Mouse (Mus musculus): ENCODE data around the gene Cpxm1.

The Cpxm1 gene

DNA sequence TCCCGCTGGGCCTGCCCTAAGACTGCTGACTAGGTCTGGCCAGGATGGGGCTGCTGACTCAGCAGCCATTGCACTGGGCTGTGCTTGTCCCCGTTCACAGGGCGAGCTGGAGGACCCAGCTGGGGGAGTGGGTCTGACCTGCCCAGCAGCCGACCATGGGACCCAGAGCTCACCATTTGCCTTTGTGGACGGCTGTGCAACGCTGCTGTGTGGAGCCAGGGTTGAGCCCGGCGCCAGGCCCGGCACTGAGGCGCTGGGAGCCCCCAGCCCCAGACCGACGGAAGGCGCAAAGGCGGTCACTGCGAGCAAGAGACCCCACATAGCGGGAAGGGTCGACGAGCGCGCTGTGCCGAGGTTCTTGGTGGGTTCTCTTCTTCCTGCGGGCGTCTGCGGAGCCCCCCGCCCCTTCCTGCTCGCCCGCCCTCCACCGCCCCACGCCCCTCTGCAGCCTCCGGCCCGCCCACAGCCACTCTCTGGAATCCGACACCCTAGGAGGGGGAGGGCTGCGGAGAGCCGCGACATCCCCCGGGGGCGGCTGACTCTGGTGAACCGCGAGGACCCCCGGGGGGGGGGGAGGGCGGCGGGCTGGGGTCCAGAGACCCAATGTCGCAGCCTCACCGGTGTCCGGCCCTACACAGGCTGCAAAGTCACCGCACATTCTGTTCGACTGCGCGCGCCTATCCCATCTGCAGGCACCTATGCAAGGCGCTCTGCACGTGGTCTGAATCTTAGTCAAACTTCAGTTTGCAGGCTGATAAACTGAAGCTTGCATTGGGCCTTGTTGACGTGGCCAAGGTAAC, at the start of gene Cpxm1:
Gene Cpxm1 (minus strand): TSS at position 389 of the 800 bp plus-strand sequence.
- DNase-seq (ENCODE audit: low spot score in 2 of 2): no peak

DNA sequence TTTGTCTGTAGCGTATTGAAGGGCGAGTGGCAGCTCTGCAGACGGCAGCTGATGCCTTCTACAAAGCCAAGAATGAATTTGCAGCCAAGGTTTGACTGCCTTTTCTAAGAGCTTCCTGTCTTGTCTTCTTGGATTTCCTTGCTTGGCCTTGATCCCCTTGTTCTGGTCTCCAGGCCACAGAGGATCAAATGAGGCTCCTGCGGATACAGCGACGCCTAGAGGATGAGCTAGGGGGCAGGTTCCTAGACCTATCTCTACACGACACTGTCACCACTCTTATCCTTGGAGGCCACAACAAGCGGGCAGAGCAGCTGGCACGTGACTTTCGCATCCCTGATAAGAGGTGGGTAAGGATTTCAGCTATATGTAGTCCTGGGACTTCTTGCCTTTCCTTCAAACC, 44.8 kb upstream of the Cpxm1 start:
- DNase-seq (ENCODE audit: low spot score in 2 of 2): no peak

DNA sequence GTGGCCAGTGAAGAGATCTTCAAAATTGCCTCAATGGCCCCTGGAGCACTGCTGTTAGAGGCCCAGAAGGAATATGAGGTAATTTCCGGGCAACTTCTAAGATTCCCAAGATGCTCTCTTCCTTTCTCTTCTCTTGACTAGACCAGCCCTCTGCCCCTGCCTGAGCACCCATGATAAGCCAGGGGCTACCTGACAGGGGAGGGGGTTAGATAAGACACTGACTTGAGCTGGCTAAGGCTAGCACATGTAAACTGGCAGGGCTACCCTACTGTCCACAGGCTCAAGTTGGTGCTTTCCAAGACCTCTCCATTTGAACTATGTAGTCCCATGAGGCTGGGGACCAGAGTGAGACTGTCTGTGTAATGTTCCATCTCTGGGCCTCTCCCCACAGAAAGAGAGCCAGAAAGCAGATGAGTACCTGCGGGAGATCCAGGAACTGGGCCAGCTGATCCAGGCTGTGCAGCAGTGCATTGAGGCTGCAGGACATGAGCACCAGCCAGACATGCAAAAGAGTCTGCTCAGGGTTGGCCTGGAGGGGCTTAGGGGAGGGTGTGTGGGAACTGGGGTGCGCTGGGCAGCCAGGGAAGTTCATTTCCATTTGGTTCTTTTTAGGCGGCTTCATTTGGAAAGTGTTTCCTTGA, 42.6 kb upstream of the Cpxm1 start:
- no peak for DNase-seq (ENCODE audit: low spot score in 2 of 2)

DNA sequence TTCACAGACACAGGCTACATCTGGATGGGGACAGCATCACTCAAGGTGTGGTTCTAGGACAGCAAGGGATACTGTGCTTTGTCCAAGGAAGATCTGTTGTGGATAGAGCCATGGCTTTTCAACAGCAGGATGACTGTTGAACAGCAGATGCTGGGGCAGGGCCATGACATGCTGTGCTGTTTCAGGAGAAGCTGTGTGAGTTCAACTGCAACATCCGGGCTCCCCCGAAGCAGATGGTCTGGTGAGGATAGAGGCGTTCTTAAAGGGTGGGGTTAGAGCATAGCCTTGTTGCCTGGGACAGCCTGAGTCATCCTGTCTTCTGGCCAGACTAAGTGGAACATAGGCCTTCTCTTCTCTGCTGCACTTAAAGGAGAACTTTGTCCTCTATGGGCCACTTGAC, 41.5 kb upstream of the Cpxm1 start:
- DNase-seq (ENCODE audit: low spot score in 2 of 2): no peak

DNA sequence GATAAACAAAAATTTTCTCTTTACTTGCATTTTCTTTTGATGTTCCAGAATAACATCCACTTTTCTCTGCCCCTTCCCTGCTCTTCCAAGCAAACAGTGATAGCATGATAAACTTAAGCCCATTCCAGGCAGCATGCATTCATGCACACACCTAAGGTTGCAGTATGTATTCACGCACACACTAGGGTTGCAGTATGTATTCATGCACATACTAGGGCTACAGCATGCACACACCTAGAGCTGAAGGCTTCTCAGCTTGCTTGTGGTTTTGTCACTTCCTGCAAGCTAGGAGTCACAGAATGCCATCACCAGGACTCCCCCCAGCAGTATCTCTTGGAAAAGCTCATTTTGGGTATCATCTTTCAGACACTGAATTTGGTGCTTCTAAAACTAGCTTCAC, 39.4 kb upstream of the Cpxm1 start:
- no peak for DNase-seq (ENCODE audit: low spot score in 2 of 2)

DNA sequence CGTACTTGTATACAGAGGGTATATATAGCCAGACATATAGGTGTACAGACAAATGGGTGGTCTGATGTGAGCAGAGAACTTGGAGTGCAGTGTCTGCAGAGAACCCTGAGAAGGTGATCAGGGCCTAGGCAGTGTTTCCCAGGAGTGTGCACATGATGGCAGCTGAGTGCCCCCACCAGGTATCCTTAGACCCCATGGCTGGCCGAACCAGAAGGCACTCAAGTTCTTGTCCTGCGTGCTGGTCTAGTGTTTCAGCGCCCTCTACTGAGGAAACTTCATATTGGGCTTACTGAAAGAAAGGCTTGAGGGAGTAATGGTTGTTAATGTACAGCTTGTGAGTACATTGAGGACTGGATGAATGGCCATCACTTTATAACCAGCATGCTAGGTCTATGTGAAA, 35.8 kb upstream of the Cpxm1 start:
- no peak for DNase-seq (ENCODE audit: low spot score in 2 of 2)

DNA sequence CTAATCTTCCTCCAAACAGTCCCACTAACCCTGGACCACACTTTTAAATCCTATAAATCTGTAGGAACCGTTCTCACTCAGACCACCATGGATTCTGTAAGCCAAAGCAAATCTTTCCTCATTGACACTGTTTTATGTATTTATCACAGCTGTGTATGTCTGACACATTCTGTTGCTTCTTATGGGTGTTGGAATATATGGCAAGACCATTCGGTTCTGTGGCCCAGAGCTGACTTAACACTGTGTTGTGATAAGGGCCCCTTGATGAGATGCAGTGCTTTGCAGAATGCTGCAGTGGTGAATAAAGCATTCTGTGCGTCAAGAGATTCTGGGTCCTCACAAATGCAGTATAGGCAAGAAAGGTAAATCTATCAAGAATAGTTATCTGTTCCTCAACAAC, 34.8 kb upstream of the Cpxm1 start:
- no peak for DNase-seq (ENCODE audit: low spot score in 2 of 2)

DNA sequence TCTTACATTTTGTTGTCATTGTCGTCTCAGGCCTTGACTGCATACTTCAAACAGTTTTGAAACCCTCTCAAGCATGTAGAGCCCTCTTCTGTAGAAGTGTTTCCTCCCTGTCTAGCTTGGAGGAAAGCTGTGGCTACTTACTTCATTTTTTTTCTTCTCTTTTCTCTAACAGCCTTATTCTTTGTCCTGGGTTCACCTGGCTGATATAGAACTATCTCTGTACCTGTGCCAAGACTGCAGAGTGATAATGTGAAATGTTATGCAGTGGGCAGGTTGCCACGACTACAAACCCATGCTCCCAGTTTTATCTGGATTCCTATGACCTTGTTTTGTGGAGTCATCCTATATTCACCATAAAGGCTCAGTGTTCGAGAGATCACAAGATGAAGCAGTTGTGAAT, 33.1 kb upstream of the Cpxm1 start:
- no peak for DNase-seq (ENCODE audit: low spot score in 2 of 2)

DNA sequence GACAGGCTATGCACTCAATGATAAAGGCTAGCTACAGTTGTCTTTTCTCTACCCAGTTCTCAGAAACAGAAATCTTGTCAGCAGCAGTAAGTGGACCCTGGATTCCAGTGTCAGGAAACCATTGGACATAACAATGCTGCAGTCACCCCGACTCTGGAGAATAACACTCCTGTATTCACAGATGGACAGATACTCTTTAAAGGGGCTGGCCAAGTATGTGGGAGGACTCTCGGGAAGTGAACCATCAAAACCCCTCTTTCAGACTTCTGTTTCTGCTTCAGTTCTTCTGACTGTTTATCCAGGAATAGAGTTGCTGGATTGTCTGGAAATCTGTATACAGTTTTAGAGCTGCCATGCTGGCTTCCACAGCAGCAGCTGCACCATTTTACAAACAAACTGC, 32.5 kb upstream of the Cpxm1 start:
- DNase-seq (ENCODE audit: low spot score in 2 of 2): no peak

DNA sequence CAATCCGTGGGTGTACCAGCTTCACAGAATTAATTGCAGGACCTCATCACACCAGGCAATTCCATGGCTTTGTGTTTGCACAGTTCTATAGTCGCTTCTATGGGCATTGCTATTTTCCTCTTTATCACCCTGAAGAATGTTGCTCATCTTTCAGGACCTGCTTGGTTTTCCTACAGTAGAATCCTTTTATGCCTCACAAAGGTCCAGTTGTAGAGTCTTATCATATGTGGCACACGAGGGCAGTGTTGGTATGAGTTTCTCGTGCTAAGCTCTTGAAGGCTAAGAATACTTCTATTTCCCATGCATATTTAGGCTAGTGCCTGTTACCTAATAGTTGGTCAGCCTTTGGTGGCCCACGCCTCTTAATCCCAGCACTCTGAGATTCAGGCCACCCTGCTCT, 27.7 kb upstream of the Cpxm1 start:
- no peak for DNase-seq (ENCODE audit: low spot score in 2 of 2)

DNA sequence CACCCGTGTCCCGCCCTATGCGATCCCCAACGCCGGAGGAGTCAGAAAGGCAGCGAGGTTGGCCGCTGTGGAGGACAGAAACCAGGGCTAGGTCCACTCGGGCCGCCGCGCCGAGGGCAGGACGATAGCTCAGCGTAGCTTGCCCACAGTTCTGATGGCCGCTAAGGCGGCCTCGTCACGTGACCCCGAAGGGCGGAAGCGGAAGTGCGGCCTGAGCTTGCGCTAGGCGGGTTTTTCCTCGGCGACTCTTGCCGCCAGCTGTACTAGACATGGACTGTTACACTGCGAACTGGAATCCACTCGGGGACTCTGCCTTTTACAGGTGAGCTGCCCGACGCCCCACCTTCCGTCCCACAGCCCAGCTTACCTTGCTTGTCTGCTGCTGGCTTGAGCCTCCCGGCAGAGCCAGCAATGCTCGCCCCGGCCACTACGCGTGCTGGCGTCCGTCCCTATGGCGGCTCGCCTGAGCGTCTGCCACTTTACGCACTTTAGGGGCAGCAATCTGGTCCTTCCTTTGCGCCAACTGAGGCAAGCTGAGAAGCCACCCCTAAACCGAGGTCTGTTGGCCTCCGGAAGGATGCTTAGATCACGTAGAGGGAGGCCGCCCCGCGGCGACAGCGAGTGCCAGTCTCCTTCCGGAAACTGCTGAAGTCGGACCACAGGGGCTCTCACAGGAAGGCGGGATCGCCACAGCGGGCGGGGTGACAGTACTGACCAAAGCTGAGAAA, 26.9 kb upstream of the Cpxm1 start, which contains the start of the genes Vps16 and Pced1a:
Gene Vps16 (plus strand): TSS at position 214 of the 728 bp plus-strand sequence.
Gene Pced1a (minus strand): TSS at position 576 of the 728 bp plus-strand sequence.
- DNase-seq (ENCODE audit: low spot score in 2 of 2): peak; percentile 86 to 92

DNA sequence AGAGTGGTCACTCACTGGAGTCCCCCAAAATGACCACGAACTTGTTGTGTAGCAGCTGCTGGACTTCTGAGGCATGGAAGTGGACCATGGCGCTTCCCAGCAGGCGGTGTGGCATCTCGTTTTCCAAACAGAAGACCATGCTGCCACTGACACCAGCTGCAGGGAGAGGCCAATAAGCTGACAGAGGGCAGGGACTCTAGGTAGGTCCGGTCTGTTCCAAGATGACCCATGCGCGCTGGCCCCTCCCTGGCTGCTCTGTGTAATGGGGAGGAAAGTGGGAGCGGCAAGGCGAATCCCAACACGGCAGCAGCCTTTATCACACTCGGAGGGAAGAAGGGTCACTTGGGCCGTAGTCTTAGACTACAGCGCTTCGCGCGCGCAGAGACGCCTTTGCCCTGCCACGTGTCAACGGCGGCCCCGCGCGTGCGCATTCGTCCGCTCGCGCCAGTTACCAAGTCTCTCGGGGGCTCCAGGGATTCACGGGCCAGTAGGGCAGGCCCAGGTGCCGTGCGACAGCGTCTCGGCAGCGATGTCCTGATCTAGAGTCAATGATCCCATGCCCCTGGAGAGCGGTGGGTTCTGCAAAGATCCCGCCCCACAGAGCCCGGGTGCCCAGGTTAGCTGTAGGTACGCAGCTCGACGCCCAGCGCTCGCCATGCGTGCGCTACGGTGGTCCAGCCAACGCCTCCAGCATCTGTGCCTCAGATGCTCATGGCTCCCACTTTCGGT, 26.2 kb upstream of the Cpxm1 start:
- DNase-seq (ENCODE audit: low spot score in 2 of 2): peak; percentile 62 to 79

DNA sequence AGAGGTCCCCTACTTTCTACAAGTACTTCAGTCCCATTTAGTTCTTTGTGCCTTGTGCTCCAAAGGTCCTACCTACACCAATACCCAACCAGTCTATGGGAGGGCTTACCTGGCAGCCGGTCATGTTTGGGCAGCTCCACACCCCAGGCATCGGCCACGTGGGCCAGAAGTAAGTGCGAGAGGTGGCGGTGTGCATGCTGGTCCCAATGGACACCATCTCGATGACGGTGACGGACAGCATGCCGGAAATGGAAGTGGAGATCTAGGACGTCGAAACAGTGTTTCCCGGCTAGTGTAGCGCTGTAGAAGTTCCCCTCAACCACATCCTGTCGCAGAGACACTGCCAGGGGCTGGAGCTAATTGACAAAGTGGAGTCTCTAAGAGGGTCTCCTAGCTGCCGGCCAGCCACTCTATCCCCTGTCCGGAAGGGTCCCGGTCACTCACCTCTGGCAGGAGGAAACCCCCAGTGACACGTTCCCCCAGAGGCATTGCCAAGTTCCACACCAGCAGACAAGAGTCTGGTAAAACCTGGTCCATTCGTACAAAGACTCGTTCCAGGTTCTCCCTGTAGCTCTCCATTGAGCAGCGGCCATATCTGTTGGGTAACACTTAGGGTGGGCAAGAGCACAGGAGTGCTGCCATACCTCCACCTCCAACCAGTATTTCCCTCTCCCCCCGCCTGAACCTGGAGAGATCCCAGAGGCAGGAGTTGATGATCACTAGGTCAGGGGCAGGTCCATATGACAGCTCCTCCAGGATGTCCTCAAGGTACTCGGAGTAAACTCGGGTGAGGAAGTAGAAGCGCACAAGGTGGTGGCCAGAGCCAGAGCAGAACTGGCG, 24.6 kb upstream of the Cpxm1 start:
- DNase-seq (ENCODE audit: low spot score in 2 of 2): no peak

DNA sequence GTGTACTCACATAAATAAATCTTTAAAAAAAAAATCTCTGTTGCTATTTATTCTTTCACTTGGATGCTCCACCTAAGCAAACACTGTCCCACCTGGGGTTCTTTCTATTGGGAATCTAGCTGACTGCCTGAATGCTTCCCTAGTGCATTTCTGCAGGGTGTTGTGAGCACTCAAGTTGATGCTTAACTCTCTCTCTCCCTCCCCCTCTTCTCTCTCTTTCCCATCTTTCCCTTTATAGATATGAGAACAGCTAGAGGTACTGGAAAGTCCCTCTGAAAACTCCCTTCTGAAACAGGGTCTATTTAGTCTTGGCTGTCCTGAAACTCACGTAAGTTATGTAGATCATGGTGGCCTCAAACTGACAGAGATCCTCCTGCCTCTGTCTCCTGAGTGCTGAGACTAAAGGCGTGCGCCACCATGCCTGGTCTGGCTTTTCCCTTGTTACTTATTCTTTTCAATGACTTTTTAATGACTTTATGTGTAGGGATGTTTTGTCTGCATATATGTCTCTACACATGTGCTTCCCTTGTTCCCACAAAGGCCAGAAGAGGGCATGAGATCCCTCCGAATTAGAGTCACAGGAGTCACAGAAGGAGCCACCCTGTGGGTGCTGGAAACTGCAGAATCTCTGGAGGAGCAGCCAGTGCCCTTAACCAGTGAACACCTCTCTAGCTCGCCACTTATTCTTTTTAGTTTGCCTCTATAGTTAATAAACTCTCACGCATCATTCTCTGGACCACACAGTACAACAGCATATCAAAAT, 16.9 kb upstream of the Cpxm1 start:
- no peak for DNase-seq (ENCODE audit: low spot score in 2 of 2)

DNA sequence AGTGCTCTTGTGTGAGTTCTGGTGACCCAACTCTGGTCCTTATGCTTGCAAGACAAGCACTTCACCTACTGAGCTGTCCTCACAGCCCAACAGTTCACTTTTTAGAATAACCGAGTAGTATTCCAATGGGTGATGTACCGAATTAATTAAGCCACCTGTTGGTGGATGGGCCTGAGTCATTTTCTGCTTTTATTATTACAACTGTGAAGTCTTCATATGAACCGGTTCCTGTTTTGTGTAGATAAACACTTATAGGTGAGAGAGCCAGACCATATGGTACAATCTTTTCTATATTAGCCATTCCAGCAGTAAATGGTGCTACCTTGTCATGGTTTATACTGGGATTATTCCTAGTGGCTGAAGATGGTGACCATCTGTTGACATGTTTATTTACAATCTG, 15.4 kb upstream of the Cpxm1 start:
- DNase-seq (ENCODE audit: low spot score in 2 of 2): no peak

DNA sequence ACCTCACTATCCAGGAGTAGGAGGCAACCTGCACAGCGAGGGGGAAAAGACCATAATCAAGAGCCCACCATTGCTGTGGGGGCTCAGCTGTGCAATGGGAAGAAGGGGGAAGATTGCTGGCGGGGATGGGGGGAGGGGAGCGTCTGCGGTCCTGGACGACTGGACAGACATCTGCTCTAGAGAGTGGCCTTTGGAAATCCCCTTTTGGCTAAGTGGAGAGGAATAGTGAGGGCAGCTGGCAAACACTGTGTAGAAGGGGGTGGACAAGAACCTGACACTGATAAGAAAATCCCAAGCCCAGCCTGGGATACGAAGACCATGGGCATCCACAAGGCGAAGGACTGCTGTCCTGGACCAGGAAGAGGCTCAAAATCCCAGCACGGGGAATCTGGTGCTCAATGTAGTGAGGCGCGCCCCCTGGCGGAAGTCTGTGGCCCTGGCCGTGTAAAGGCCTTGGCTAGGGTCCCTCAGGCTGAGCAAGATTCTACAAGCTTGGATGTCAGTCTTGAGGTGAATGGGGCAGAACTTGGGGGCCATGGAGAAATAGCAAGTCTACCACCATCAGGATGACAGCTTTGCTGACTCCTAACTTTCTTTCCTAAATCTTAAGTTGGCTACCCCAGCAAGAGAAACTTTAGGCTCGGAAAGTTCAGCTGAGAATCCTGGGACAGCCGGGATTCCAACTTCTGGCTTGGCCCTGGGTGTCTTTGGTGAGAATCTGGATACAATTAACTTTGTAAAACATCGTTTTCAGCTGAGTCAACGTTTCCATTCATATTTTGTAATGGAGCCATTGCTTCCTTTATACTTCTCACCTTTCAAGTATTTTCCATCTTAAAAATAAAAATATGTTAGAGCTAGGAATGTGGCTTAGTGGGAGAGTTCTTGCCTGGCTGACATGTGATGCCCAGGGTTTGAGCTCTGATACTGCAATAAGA, 14.5 kb upstream of the Cpxm1 start:
- DNase-seq (ENCODE audit: low spot score in 2 of 2): peak in 1 of 2 experiments; percentile 69

DNA sequence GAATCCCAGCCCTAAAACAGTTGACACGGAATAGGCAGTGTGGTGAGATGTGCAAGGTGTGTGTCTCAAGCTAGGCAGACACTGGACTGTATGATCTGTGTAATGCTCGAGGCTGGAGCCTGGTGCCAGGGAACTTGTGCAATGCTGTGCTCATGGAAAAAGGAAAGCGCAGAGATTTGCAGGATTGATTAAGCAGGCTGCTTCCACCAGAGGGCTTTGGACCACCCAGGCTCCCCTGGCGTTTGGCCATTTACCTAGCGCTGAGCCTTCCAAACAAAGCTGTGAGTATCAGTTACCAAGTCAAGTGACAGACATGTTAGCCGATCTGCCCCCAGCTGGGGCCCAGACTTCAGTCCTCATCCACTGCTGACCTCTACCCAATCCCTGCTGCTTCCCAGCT, 10.8 kb upstream of the Cpxm1 start:
- no peak for DNase-seq (ENCODE audit: low spot score in 2 of 2)

DNA sequence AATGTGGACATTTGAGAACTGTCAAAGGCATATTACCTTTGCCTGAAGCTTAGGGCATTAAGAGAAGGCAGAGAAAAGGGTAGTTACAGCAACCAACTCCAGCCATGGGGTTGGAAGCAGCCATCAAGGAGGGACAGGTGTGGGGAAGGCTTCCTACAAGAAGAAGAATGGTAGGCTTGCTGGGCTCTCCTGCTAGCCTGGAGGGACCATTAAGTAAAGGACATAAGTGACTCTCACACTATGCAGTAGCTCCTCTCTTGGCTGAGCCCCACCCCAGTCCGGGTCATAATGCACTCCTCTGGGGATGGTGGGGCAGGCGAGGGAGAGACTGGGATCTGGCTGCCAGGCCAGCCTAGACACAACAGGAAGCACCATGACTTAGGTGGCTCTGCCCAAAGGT, 8.8 kb upstream of the Cpxm1 start, which contains the start of gene Tmem239:
Gene Tmem239 (plus strand): TSS at position 301 of the 400 bp plus-strand sequence.
- no peak for DNase-seq (ENCODE audit: low spot score in 2 of 2)

DNA sequence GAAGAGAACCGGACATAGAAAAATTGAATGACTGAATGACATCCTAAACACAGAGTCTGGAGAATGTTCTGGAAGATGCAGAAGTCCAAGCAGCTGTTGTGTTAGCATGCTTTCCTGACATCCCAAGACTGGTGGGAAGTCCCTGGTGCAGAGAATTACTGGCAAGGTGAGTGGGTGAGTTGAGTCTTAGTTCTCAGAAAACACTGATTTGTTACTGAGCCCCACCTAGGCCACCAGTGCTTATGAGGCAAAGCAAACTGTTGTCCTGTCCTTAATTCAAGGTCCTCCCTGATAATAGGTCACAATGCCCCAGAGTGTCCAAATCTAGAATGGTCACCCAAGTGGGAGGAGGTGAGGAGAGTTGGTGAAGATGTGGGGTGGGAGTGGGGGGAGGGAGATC, 7.6 kb upstream of the Cpxm1 start, which contains the start of the genes Gm28372 and 1700020A23Rik:
Gene Gm28372 (plus strand): TSS at position 301 of the 400 bp plus-strand sequence.
Gene 1700020A23Rik (plus strand): TSS at position 321 of the 400 bp plus-strand sequence.
- no peak for DNase-seq (ENCODE audit: low spot score in 2 of 2)
